15 mouse cellular contexts compared by ENCODE assay signal in genomic region chr10:60443078-60443477, GRCm38 (mm10). TPM values are rescaled to one million over a fixed set of nuclear protein-coding genes. Genes with fewer than 3 reads are reported as not detected.
DNase-seq lines count a peak whose midpoint lies in the region; ATAC-seq and TF ChIP-seq lines count a peak whose summit lies in the region.
"Had no signal": no experiment of that assay in that cellular context is flagged by ENCODE, and none has a peak within 500 bp of the region (broad histone marks: within the 10 kb centered on the region; RNA-seq: fewer than 3 reads in every experiment).

No protein-coding gene starts in this region.

- no peaks in the 10 kb centered on the region for H3K9me3 ChIP-seq in stomach, postnatal 0 days (ENCODE audit: control insufficient read depth, low read length)
- H3K9me3 ChIP-seq: liver, embryonic 15.5 days; midbrain, embryonic 15.5 days had no signal

- H3K4me1 ChIP-seq in bone marrow, adult 2 months (ENCODE audit: control insufficient read depth, insufficient read depth, low read length) = no peaks in the 10 kb centered on the region
- H3K4me1 ChIP-seq in stomach, postnatal 0 days (replicated peaks; ENCODE audit: control insufficient read depth, insufficient read depth) = no peaks in the 10 kb centered on the region
- H3K4me1 ChIP-seq: liver, embryonic 15.5 days; midbrain, embryonic 15.5 days had no signal

- H3K9ac ChIP-seq in stomach, postnatal 0 days (ENCODE audit: low read length) = no peak overlapping the region
- H3K9ac ChIP-seq: hindbrain, embryonic 14.5 days; liver, embryonic 15.5 days; midbrain, embryonic 15.5 days had no signal

- H3K27ac ChIP-seq in layer of hippocampus, adult 2 months = no peak overlapping the region
- H3K27ac ChIP-seq in bone marrow, adult 2 months (ENCODE audit: control insufficient read depth, insufficient read depth, low read depth, low read length, poor library complexity) = no peak overlapping the region
- H3K27ac ChIP-seq in stomach, postnatal 0 days (replicated peaks) = no peak overlapping the region
- H3K27ac ChIP-seq: hindbrain, embryonic 14.5 days; liver, embryonic 15.5 days; midbrain, embryonic 15.5 days had no signal

- WGBS in bone marrow, adult 2 months = 0% methylated on average over 2 of the region's 2 CpGs
- WGBS in stomach, postnatal 0 days = 4% methylated on average over 2 of the region's 2 CpGs

- no peaks in the 10 kb centered on the region for H3K36me3 ChIP-seq in stomach, postnatal 0 days (ENCODE audit: control insufficient read depth, insufficient read depth, low read length)
- H3K36me3 ChIP-seq: liver, embryonic 15.5 days; midbrain, embryonic 15.5 days had no signal

- H3K27me3 ChIP-seq in stomach, postnatal 0 days (ENCODE audit: control insufficient read depth, insufficient read depth, low read length) = no peaks in the 10 kb centered on the region
- H3K27me3 ChIP-seq: liver, embryonic 15.5 days; midbrain, embryonic 15.5 days had no signal

- H3K4me2 ChIP-seq in stomach, postnatal 0 days (replicated peaks; ENCODE audit: low read depth) = no peak overlapping the region
- H3K4me2 ChIP-seq: heart, embryonic 11.5 days; hindbrain, embryonic 14.5 days; liver, embryonic 15.5 days; midbrain, embryonic 15.5 days had no signal

- peak; percentile 55 for TF ChIP-seq CTCF in layer of hippocampus, adult 2 months (conservative IDR thresholded peaks at IDR 0.05)
- peak; percentile 54; the same call in 1 of the 2 replicates for TF ChIP-seq CTCF in bone marrow, adult 2 months (IDR thresholded peaks at IDR 0.05; ENCODE audit: control insufficient read depth, insufficient read depth, low read length)
- TF ChIP-seq CTCF in stomach, postnatal 0 days (IDR thresholded peaks at IDR 0.05; ENCODE audit: low read depth) = peak; percentile 36; the same call in 1 of the 2 replicates

- no peak for DNase-seq in layer of hippocampus, adult 2 months (ENCODE audit: low spot score in 2 of 2)
- DNase-seq in layer of hippocampus, postnatal 36 days = no peak
- peak; percentile 56 for DNase-seq in thymus, postnatal 0 days (ENCODE audit: low spot score)
- DNase-seq in thymus, postnatal 36 days = no peak
- DNase-seq in stomach, postnatal 0 days (ENCODE audit: low spot score) = no peak
- no peak for DNase-seq in cerebellum, adult 18-20 months
- DNase-seq: kidney, postnatal 14 days had no signal

- no peak for TF ChIP-seq POLR2A in bone marrow, adult 2 months (IDR thresholded peaks at IDR 0.05; ENCODE audit: borderline replicate concordance, control insufficient read depth, low read depth, low read length)

- TF ChIP-seq EP300 in stomach, postnatal 0 days (optimal IDR thresholded peaks at IDR 0.05) = no peak

- no peak overlapping the region for H3K4me3 ChIP-seq in layer of hippocampus, adult 2 months
- no peak overlapping the region for H3K4me3 ChIP-seq in bone marrow, adult 2 months (replicated peaks; ENCODE audit: control insufficient read depth, low read depth, low read length)
- no peak overlapping the region for H3K4me3 ChIP-seq in stomach, postnatal 0 days (ENCODE audit: low read depth, low read length)
- H3K4me3 ChIP-seq: liver, embryonic 15.5 days; midbrain, embryonic 15.5 days had no signal

- peak; percentile 24; the same call in 1 of the 2 replicates for ATAC-seq in stomach, postnatal 0 days (ENCODE audit: low FRiP score, low TSS enrichment)
- no peak for ATAC-seq in erythroblast, adult 5-6 weeks (replicated peaks; ENCODE audit: low FRiP score, poor library complexity, severe bottlenecking)
- ATAC-seq: midbrain, embryonic 15.5 days had no signal

RNA-seq across cellular contexts. Expression of gene Gm17455, which starts 43.6 kb away (rescaled TPM):
- total RNA-seq in layer of hippocampus, adult 2 months (2021) = not detected
- not detected for total RNA-seq in layer of hippocampus, postnatal 36 days (2021)
- 0.31 and 0.52 TPM in 2 replicates for polyA plus RNA-seq in thymus, postnatal 0 days (2015; fragmentation: Nextera tagmentation; extraction: Ambion mirVana)
- polyA plus RNA-seq in bone marrow, adult 2 months (2011; ENCODE audit: insufficient read depth, insufficient read length, low replicate concordance, missing spikeins) = 1.9 and 6.0 TPM in 2 replicates
- 0.74 and 1.0 TPM in 2 replicates for polyA plus RNA-seq in stomach, postnatal 0 days (2015; fragmentation: Nextera tagmentation; extraction: Ambion mirVana)
- total RNA-seq in erythroblast, adult 5-6 weeks (2015; ENCODE audit: low replicate concordance) = not detected in 2 replicates
- total RNA-seq in erythroblast, adult 5-6 weeks (2017; ENCODE audit: low replicate concordance) = not detected in 2 replicates
- total RNA-seq: gastrocnemius, adult 8-10 months; left cerebral cortex, adult 18-20 months had no signal
